In the genomic region with DNA sequence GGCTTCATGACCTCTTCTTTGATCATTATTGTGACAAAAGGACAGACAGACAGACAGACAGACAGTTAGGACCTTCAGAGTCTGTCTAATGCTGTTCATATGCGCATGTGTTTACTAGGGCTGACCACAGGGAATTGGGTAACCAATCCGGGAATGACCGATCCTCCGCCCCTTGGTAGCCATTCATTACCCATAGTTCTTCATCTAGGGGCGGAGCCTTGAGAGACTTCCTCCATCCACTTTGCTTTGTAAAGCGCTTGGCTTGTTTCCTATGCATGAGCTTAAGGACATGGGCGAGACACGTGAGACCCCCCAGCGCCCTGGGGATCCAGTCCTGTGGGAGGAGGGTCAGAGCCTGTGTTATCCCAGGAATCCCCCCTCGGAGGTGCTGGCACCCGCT, we compare ENCODE assay signal across 12 mouse cellular contexts.
A peak's percentile ranks its signal among the peaks of the same experiment; 100 is the strongest.
DNase-seq lines count a peak whose midpoint lies in the region; ATAC-seq lines count a peak whose summit lies in the region.
"Had no signal": no experiment of that assay in that cellular context is flagged by ENCODE, and none has a peak within 500 bp of the region (broad histone marks: within the 10 kb centered on the region; RNA-seq: fewer than 3 reads in every experiment).

No protein-coding gene starts in this region.

- H3K4me3 ChIP-seq in heart, embryonic 10.5 days = peak overlapping the region; percentile 5; the same call in 1 of the 2 replicates
- H3K4me3 ChIP-seq in lung, embryonic 16.5 days (ENCODE audit: low read length) = peak overlapping the region; percentile 30
- peak overlapping the region; percentile 34 for H3K4me3 ChIP-seq in liver, embryonic 12.5 days

- no peaks in the 10 kb centered on the region for H3K27me3 ChIP-seq in heart, embryonic 10.5 days (ENCODE audit: insufficient read depth, poor library complexity, severe bottlenecking)
- no peaks in the 10 kb centered on the region for H3K27me3 ChIP-seq in lung, embryonic 16.5 days (ENCODE audit: control insufficient read depth, insufficient read depth, low read depth, low read length)
- no peaks in the 10 kb centered on the region for H3K27me3 ChIP-seq in liver, embryonic 12.5 days (replicated peaks)

- no peaks in the 10 kb centered on the region for H3K4me1 ChIP-seq in heart, embryonic 10.5 days
- H3K4me1 ChIP-seq in lung, embryonic 16.5 days (replicated peaks; ENCODE audit: control insufficient read depth, insufficient read depth, low read length) = no peaks in the 10 kb centered on the region
- no peaks in the 10 kb centered on the region for H3K4me1 ChIP-seq in liver, embryonic 12.5 days

- WGBS in heart, embryonic 10.5 days = 71% methylated on average over 11 of the region's 11 CpGs
- WGBS in lung, embryonic 16.5 days = 72% methylated on average over 11 of the region's 11 CpGs
- 60% methylated on average over 11 of the region's 11 CpGs for WGBS in liver, embryonic 12.5 days (ENCODE audit: insufficient replicate concordance)

- intact Hi-C loops in heart, postnatal 10 days (cut with DNase I) = no loop called here

- ATAC-seq in lung, embryonic 16.5 days (ENCODE audit: low read depth) = no peak
- ATAC-seq in liver, embryonic 12.5 days = no peak
- ATAC-seq in frontal cortex, adult (ENCODE audit: low TSS enrichment) = no peak
- ATAC-seq: forebrain, postnatal 0 days had no signal

- no peaks in the 10 kb centered on the region for H3K9me3 ChIP-seq in heart, embryonic 10.5 days
- no peaks in the 10 kb centered on the region for H3K9me3 ChIP-seq in lung, embryonic 16.5 days (ENCODE audit: control insufficient read depth, low read length)
- H3K9me3 ChIP-seq in liver, embryonic 12.5 days (replicated peaks) = no peaks in the 10 kb centered on the region

- no peak overlapping the region for H3K27ac ChIP-seq in heart, embryonic 10.5 days
- no peak overlapping the region for H3K27ac ChIP-seq in lung, embryonic 16.5 days (ENCODE audit: low read length)
- H3K27ac ChIP-seq in liver, embryonic 12.5 days = no peak overlapping the region

- no peak overlapping the region for H3K4me2 ChIP-seq in lung, embryonic 16.5 days (ENCODE audit: low read depth, low read length)
- H3K4me2 ChIP-seq in liver, embryonic 12.5 days = peak overlapping the region; percentile 28; the same call in 1 of the 2 replicates

- 0 out of 2 replicates have a peak overlapping the region, but pooled peaks have one; percentile 6 for H3K9ac ChIP-seq in lung, embryonic 16.5 days (ENCODE audit: low read length)
- H3K9ac ChIP-seq in liver, embryonic 12.5 days = no peak overlapping the region
- H3K9ac ChIP-seq: forebrain, postnatal 0 days had no signal

- peaks cover 91% of the 10 kb centered on the region for H3K36me3 ChIP-seq in heart, embryonic 10.5 days
- no peaks in the 10 kb centered on the region for H3K36me3 ChIP-seq in lung, embryonic 16.5 days (ENCODE audit: control insufficient read depth, insufficient read depth, low read length)
- H3K36me3 ChIP-seq in liver, embryonic 12.5 days = no peaks in the 10 kb centered on the region

- DNase-seq in heart, embryonic 10.5 days (ENCODE audit: low spot score) = no peak
- DNase-seq in heart, postnatal 10 days = no peak
- no peak for DNase-seq in lung, postnatal 14 days
- DNase-seq in ES-CJ7 (ENCODE audit: low read depth, low spot score) = peak; percentile 81
- DNase-seq in urinary bladder, postnatal 36 days (ENCODE audit: low spot score in 2 of 2) = no peak
- DNase-seq: B cell, adult 2 months; forebrain, postnatal 0 days; heart, adult 11 months; kidney, postnatal 14 days had no signal
